Mouse (Mus musculus) testis, adult 2 months (tissue): ENCODE results near the gene Anapc15. TPM values are rescaled to one million over a fixed set of nuclear protein-coding genes. Genes with fewer than 3 reads are reported as not detected.

Source experiments
- H3K27ac ChIP-seq: fragments of 200-500 bp; 2 replicates; pipeline ENCODE4 v1.5.1; 2012; ENCODE audit warnings: low read depth, low read length; ENCODE audit not compliant: control insufficient read depth, insufficient read depth
- H3K27me3 ChIP-seq: fragments of 200-500 bp; 2 replicates; pipeline ENCODE4 v1.6.1; 2012; ENCODE audit warnings: mild to moderate bottlenecking, low read length, moderate library complexity; ENCODE audit not compliant: control insufficient read depth, insufficient read depth
- H3K36me3 ChIP-seq: fragments of 200-500 bp; 2 replicates; pipeline ENCODE4 v1.6.1; 2012; ENCODE audit warnings: mild to moderate bottlenecking, low read length; ENCODE audit not compliant: control insufficient read depth, insufficient read depth
- H3K4me1 ChIP-seq: fragments of 200-500 bp; 2 replicates; pipeline ENCODE4 v1.6.1; 2012; ENCODE audit warnings: low read length; ENCODE audit not compliant: control insufficient read depth, insufficient read depth
- H3K4me3 ChIP-seq: fragments of 200-500 bp; 2 replicates; pipeline ENCODE4 v1.5.1; 2012; ENCODE audit warnings: low read depth, mild to moderate bottlenecking, low read length, moderate library complexity, mixed read lengths; ENCODE audit not compliant: control insufficient read depth
- CTCF ChIP-seq: fragments of 200-500 bp; IDR thresholded peaks from 2 replicates; pipeline ENCODE4 v1.5.1; 2012; ENCODE audit warnings: low read depth, mild to moderate bottlenecking, inconsistent platforms, low read length, moderate library complexity; ENCODE audit not compliant: control insufficient read depth, insufficient read depth, insufficient replicate concordance
- POLR2A ChIP-seq: fragments of 200-500 bp; IDR thresholded peaks from 2 replicates; pipeline ENCODE4 v1.6.1; 2012; ENCODE audit warnings: low read depth, mild to moderate bottlenecking, inconsistent platforms, low read length, moderate library complexity; ENCODE audit not compliant: control insufficient read depth
- polyA plus RNA-seq: library from polyadenylated mRNA; depleted of rRNA; stranded (reverse); fragments of >200 nt; gene quantifications from 2 replicates; pipeline ENCODE4 v1.2.3, GENCODE M21; 2012

Gene Anapc15
- polyA plus RNA-seq, 1 experiment = 83.4 TPM

DNA sequence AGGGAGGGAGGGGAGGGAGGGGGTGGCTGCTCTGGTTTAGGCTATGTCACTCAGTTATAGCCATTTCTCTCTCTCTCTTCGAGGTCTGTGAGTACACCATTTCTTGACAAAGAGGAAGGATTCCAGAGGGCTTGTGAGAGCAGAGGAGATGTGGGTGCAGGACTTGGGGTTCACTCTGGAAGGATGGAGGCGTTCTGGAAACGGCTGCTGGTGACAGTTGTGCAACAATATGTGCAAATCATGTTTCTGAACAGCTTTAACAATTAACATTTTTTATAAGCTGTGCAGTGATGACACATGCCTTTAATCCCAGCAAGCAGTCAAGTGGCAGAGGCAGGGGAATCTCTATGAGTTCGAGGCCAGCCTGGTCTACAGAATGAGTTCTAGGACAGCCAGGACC is 17.3 kb downstream of the Anapc15 start:
- Histone ChIP-seq H3K36me3 (no peaks in the 10 kb centered on the region), H3K4me3 (no peak overlapping the region), H3K27me3 (no peaks in the 10 kb centered on the region), H3K27ac (no peak overlapping the region), H3K4me1 (no peaks in the 10 kb centered on the region)
- TF ChIP-seq POLR2A (no peak), CTCF (no peak)

DNA sequence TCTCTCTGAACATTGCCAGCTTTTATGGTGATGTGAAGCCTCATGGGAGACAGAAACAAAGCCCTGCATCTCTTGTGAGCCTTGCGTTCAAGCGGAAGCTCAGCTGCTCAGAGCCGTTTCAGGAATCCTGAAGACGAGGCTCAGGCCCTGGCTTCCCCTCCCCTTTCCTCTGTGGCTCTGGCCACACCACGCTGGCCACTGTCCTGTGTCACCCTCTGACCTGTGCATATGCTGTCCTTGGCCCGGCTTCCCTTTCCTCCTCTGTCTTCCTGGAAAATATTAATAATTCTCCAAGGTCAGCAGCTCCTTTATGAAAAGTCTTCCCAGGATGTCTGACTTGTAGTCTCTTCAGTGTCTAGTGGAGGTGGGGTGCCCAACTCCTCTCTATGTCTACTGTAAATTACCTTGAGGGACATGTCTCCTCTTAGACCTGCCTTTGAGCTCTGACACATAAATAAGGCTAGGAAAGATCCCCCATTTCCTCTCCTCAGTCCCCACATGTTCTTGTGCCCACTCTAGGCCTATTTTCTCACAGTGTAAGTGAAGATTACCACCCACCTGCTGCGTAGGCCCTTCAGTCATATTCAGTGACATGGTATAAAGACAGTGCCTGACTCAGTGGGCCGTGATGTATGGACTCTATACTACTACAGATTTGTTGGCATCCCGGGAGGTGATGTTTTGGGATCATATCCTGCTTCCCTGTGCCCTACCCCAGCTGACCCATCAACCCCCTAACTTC is 19.1 kb downstream of the Anapc15 start:
- H3K4me3 ChIP-seq = no peak overlapping the region
- TF ChIP-seq CTCF (no peak), POLR2A (no peak)
- no peaks in the 10 kb centered on the region for H3K36me3 ChIP-seq
- no peak overlapping the region for H3K27ac ChIP-seq
- no peaks in the 10 kb centered on the region for H3K4me1 ChIP-seq
- H3K27me3 ChIP-seq = no peaks in the 10 kb centered on the region

DNA sequence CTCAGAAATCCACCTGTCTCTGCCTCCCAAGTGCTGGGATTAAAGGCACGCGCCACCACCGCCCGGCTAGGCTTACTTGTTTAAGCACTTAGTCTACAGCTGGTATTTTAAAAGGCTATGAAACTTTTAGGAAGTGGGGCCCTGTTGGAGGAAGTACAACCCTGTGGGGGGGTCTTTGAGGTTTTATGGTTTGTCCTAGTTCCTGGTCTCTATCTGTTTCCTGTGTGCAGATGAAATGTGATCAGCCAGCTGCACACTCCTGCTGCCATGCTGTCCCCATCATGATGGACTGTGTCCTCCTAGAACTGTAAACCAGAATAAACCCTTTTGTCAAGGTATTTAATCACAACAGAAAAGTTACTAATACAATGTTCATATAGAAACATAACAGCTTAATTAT is 20.6 kb downstream of the Anapc15 start:
- no peak overlapping the region for H3K27ac ChIP-seq
- no peaks in the 10 kb centered on the region for H3K27me3 ChIP-seq
- H3K36me3 ChIP-seq = no peaks in the 10 kb centered on the region
- no peak overlapping the region for H3K4me3 ChIP-seq
- TF ChIP-seq CTCF (no peak), POLR2A (no peak)
- no peaks in the 10 kb centered on the region for H3K4me1 ChIP-seq

DNA sequence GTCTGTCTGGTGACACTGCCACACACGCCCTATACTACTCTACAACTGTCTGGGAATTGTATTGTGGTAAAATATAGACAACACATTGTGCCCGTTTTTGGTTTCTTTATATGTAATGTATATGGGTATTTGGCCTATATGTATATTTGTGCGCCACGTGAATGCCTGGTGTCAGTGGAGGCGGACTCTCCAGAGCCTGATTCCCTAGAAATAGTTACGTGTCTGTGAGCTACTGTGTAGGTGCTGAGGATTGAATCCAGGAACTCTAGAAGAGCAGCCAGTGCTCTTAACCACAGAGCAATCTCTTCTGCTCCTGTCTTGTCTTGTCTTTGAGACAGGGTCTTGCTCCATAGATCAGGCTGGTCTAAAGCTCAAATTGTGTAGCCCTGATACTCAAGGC is 22.8 kb downstream of the Anapc15 start:
- Histone ChIP-seq H3K4me1 (no peaks in the 10 kb centered on the region), H3K4me3 (no peak overlapping the region), H3K36me3 (no peaks in the 10 kb centered on the region), H3K27ac (no peak overlapping the region), H3K27me3 (no peaks in the 10 kb centered on the region)
- TF ChIP-seq CTCF (no peak), POLR2A (no peak)

DNA sequence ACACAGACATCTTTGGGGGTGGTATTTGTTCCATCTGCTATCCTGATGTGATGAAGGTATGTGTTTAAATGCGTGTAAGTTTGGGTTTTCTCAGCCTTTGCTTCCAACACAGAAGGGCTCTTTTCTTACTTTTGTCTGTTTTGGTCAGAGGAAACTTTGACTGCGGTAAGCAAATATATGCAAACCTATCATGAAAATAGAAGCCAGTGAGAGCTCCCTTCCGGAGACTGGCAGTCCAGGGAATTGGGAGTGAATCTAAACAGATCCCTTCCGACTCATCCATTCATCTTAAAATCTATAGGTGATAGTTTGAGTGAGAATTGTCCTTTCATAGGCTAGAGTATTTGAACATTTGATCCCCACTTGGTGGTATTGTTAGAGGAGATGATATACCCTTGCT is 24.9 kb downstream of the Anapc15 start:
- Histone ChIP-seq H3K36me3 (no peaks in the 10 kb centered on the region), H3K4me1 (no peaks in the 10 kb centered on the region), H3K4me3 (no peak overlapping the region), H3K27ac (no peak overlapping the region), H3K27me3 (no peaks in the 10 kb centered on the region)
- TF ChIP-seq POLR2A = no peak

DNA sequence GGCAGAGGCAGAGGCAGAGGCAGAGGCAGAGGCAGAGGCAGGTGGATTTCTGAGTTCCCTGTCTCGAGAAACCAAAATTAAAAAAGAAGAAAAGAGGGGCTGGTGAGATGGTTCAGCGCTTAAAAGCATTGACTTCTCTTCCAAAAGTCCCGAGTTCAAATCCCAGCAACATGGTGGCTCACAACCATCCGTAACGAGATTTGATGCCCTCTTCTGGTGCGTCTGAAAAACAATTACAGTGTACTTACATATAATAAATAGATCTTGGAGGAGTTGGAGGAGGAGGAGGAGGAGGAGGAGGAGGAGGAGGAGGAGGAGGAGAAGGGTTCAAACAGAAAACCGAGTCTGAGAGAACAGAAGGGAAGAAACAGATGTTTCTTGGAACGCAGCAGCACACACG is 32.2 kb downstream of the Anapc15 start:
- Histone ChIP-seq H3K27me3 (no peaks in the 10 kb centered on the region), H3K27ac (peak overlapping the region; percentile 95), H3K36me3 (no peaks in the 10 kb centered on the region; the same call in 1 of the 2 replicates), H3K4me3 (peak overlapping the region; percentile 86), H3K4me1 (peaks cover 2% of the 10 kb centered on the region; the same call in 1 of the 2 replicates)
- TF ChIP-seq CTCF = no peak

DNA sequence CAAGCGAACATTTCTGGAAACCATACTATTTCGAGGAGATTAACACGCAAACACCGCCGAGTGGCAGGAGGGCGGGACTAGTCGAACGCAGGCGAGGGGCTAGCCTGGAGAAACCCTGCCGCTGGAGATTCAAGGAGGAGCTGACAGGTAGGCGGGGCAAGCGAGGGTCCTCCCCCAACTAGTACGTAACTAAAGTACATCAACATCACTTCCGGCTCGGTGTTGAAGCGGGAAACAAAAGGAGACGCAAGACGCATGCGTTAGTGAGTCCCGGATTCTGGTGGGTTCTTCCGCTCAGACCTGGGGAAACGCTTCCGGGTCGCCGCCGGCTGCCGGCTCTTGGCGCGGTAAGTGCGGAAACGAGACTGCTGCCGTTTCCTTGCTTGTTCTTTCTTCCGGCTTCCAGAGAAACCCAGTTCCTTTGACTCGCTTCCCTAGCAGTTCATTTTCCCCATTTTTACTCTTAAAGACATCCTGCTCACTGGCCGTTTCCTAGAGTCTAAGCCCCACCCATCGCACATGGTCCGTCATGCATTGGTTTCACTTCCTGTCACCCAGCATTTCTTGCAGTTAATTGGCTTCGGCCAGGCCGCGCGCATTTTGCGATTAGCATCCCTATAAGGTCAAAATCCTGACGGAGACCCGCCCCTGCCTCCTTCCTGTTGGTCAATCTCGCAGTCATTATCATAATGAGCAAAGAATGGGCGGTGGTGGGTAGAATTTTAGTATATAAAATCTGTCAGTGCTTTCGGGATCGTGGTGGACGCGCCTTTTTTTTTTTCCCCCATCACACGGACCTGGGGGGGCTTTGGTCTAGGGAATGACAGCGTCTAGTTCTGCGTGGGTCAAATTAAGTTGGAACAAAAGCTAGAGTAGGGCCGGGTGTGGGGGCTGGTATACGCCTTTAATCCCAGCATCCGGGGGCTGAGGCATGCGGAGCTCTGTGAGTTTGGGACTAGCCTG is 32.9 kb downstream of the Anapc15 start:
- H3K27me3 ChIP-seq = no peaks in the 10 kb centered on the region
- TF ChIP-seq CTCF (no peak), POLR2A (peak; percentile 76)
- peaks cover 2% of the 10 kb centered on the region; the same call in 1 of the 2 replicates for H3K4me1 ChIP-seq
- peak overlapping the region; percentile 95 for H3K27ac ChIP-seq
- no peaks in the 10 kb centered on the region; the same call in 1 of the 2 replicates for H3K36me3 ChIP-seq
- peak overlapping the region; percentile 86 for H3K4me3 ChIP-seq
